ENCODE assay signal across 13 mouse cellular contexts in genomic region chr9:103088661-103089060, GRCm38 (mm10).
"Had no signal": no experiment of that assay in that cellular context is flagged by ENCODE, and none has a peak within 500 bp of the region (broad histone marks: within the 10 kb centered on the region; RNA-seq: fewer than 3 reads in every experiment).

No protein-coding gene starts in this region.

- ATAC-seq: midbrain, embryonic 13.5 days; midbrain, embryonic 15.5 days had no signal

- H3K27me3 ChIP-seq: midbrain, embryonic 15.5 days; neural tube, embryonic 12.5 days had no signal

- H3K9me3 ChIP-seq: megakaryocyte, embryonic 14.5 days; midbrain, embryonic 13.5 days; midbrain, embryonic 15.5 days; neural tube, embryonic 12.5 days had no signal

- H3K9ac ChIP-seq: lung, embryonic 14.5 days; midbrain, embryonic 13.5 days; midbrain, embryonic 15.5 days; neural tube, embryonic 12.5 days had no signal

- H3K27ac ChIP-seq: macrophage; midbrain, embryonic 13.5 days; midbrain, embryonic 15.5 days; neural tube, embryonic 12.5 days had no signal

- H3K4me3 ChIP-seq: megakaryocyte, embryonic 14.5 days; midbrain, embryonic 13.5 days; midbrain, embryonic 15.5 days; neural tube, embryonic 12.5 days had no signal

- H3K36me3 ChIP-seq: midbrain, embryonic 13.5 days; midbrain, embryonic 15.5 days; neural tube, embryonic 12.5 days had no signal

- H3K4me2 ChIP-seq: lung, embryonic 14.5 days; midbrain, embryonic 11.5 days; midbrain, embryonic 13.5 days; midbrain, embryonic 15.5 days; neural tube, embryonic 12.5 days had no signal

- DNase-seq: lung, embryonic 14.5 days; lung, postnatal 10 days; right cerebral cortex, postnatal 14 days; spleen, adult 18-20 months; thymus, adult 2 months; thymus, postnatal 25 days; thymus, postnatal 4 days had no signal
